Mouse (Mus musculus) kidney, embryonic 16.5 days (tissue): ENCODE measurements around the gene Osbp. TPM values are rescaled to one million over a fixed set of nuclear protein-coding genes. Genes with fewer than 3 reads are reported as not detected.

Source experiments
- ATAC-seq: fragments of 200-750 bp; cut with Nextera tagmentation; 2 replicates; pipeline ENCODE4 v1.8.0; 2017; ENCODE audit warnings: moderate TSS enrichment; ENCODE audit not compliant: low FRiP score, low TSS enrichment
- H3K27ac ChIP-seq: fragments of 300-500 bp; sonication (generic); 2 replicates; pipeline ENCODE4 v1.5.1; 2014; ENCODE audit warnings: low read length
- H3K27me3 ChIP-seq: fragments of 300-500 bp; sonication (generic); 2 replicates; pipeline ENCODE4 v1.6.1; 2014; ENCODE audit warnings: low read length, control low read depth, mixed read lengths; ENCODE audit not compliant: insufficient read depth
- H3K36me3 ChIP-seq: fragments of 300-500 bp; sonication (generic); 2 replicates; pipeline ENCODE4 v1.6.1; 2014; ENCODE audit warnings: low read length, control low read depth, mixed read lengths; ENCODE audit not compliant: insufficient read depth
- H3K4me1 ChIP-seq: fragments of 300-500 bp; sonication (generic); 2 replicates; pipeline ENCODE4 v1.6.1; 2014; ENCODE audit warnings: low read length, control low read depth, mixed read lengths; ENCODE audit not compliant: insufficient read depth
- H3K4me2 ChIP-seq: fragments of 300-500 bp; sonication (generic); replicated peaks from 2 replicates; pipeline ENCODE4 v1.6.1; 2014; ENCODE audit warnings: low read depth, low read length
- H3K4me3 ChIP-seq: fragments of 300-500 bp; sonication (generic); 2 replicates; pipeline ENCODE4 v1.5.1; 2014; ENCODE audit warnings: mild to moderate bottlenecking, low read length
- H3K9ac ChIP-seq: fragments of 300-500 bp; sonication (generic); replicated peaks from 2 replicates; pipeline ENCODE4 v1.6.1; 2014; ENCODE audit warnings: low read length
- H3K9me3 ChIP-seq: fragments of 300-500 bp; sonication (generic); 2 replicates; pipeline ENCODE4 v1.6.1; 2016; ENCODE audit warnings: low read length, control low read depth
- WGBS: fragments of 180-500 bp; shearing (Covaris S2); extraction: QIAGEN DNeasy Blood & Tissue Kit; methylation state at CpG from one replicate; pipeline ENCODE4 v1.1.7; 2014; 5-methylcytosine and 5-hydroxymethylcytosine counted together
- polyA plus RNA-seq: library from polyadenylated mRNA; unstranded; fragments of >200 nt; fragmentation: Nextera tagmentation; extraction: Ambion mirVana; gene quantifications from 2 replicates; pipeline ENCODE4 v1.2.1, GENCODE M21; 2015

The Osbp gene
- polyA plus RNA-seq, 1 experiment from 2014 or later, result 4.1 TPM

DNA sequence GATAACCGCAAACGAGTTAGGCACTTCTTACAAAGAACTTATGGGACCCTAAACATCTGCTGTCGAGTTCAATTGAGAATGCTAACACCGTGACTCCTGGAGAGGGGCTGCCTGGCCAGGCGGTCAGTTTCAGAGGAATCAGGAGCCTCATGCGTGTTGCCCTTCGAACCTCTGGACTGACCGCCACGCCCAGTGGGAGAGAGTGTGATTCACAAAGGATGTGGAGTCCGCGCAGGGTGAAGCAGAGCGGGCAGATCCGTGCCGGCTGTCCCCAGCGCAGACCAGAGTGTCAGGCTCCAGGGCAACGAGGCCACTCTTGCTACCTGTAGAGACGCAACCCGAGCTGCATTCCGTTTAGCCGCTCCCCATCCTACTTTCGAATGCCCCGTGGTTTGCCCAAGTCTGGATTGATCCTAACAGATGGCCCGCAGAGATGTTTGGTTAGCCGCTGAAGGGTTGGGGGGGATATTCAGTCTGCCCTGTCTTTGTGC is 44.6 kb downstream of the Osbp start:
- Histone ChIP-seq H3K27me3 (no peaks in the 10 kb centered on the region), H3K27ac (peak overlapping the region; percentile 87), H3K4me1 (peaks cover 11% of the 10 kb centered on the region), H3K36me3 (no peaks in the 10 kb centered on the region), H3K4me2 (peak overlapping the region; percentile 77), H3K9me3 (no peaks in the 10 kb centered on the region), H3K9ac (peak overlapping the region; percentile 78), H3K4me3 (peak overlapping the region; percentile 64)
- ATAC-seq, result peak; percentile 37
- 0% methylated on average over 24 of the region's 24 CpGs for WGBS

DNA sequence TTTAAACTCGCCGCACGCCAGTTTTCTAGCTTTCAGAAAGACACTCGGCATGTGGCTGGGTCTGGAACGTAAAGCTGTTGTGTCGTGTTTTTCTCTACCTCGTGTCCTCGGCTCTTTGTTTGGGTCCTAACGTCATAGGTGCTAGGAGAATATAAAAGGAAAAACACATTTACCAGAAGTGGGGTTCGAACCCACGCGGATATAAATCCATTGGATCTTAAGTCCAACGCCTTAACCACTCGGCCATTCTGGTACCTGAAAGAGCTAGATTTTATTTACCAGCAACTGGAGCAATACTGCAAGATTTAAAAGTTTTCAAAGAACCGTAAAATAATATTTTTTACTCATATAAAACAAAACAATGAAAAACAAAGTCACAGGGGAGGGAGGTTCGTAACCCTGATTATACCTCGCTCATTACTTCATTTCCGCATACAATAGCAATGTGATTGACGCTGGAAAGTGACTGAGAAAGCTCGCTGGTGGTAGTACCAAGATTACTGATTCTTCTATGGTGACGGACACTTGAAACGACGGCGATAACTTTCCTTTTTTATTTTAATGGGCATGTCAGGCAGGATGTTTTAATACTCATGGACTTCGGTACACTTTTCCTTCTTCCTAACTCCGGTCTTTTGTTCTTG is 45.3 kb downstream of the Osbp start:
- 0% methylated on average over 26 of the region's 26 CpGs for WGBS

DNA sequence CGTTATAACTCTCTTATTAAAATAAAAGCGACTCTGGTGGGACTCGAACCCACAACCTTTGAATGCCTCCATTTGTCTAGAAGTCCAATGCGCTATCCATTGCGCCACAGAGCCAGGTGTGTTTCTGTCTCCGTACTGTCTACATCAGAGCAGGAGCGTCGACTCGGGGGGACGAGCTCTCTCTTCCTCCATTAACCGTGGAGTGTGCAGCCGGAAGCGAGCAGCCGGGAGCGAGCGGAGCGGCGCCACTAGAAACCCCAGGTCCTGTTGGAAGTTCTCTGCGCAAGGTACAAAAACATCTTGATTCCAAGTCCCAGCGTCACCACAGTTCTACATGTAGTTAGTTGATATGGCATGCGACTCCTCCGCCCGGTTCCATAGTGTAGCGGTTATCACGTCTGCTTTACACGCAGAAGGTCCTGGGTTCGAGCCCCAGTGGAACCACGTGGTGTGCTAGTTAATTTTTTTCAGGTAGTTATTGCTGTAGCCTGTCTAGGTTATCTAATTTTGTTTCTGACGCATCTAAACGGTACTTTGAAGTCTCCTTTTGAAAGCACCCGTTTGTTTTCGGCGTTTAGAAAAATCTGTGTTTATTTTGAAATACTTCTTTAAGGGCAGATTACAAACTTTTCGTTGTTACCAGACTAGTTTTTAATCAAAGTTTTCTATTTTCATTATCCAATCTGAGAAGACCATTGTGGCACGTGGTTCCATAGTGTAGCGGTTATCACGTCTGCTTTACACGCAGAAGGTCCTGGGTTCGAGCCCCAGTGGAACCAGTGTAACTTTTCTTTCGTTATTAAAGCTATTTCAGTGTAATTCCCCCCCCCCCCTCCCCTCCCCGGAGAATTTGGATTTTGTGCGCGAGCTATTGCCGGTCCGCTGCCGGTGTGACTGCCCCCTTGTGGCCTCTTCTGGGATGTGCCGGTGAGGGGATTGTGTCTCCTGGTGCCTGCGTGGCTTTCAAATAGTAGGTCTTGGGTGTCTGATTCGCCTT is 46.1 kb downstream of the Osbp start:
- peak overlapping the region; percentile 64 for H3K4me3 ChIP-seq
- WGBS, result under 1% methylated on average over 49 of the region's 49 CpGs
- H3K27ac ChIP-seq, result peak overlapping the region; percentile 87
- peak overlapping the region; percentile 77 for H3K4me2 ChIP-seq
- peak overlapping the region; percentile 68 for H3K9ac ChIP-seq
- ATAC-seq, result peak; percentile 85
- H3K4me1 ChIP-seq, result peaks cover 5% of the 10 kb centered on the region
- H3K27me3 ChIP-seq, result no peaks in the 10 kb centered on the region
- H3K9me3 ChIP-seq, result no peaks in the 10 kb centered on the region
- H3K36me3 ChIP-seq, result no peaks in the 10 kb centered on the region

More for the DNA sequence above, 45.3 kb downstream of the Osbp start:
- Histone ChIP-seq H3K27ac (peak overlapping the region; percentile 87), H3K9me3 (no peaks in the 10 kb centered on the region), H3K4me2 (peak overlapping the region; percentile 77), H3K4me3 (peak overlapping the region; percentile 64), H3K9ac (peak overlapping the region; percentile 78), H3K27me3 (no peaks in the 10 kb centered on the region), H3K4me1 (peaks cover 11% of the 10 kb centered on the region), H3K36me3 (no peaks in the 10 kb centered on the region)
- peak; percentile 55; the same call in 1 of the 2 replicates for ATAC-seq

DNA sequence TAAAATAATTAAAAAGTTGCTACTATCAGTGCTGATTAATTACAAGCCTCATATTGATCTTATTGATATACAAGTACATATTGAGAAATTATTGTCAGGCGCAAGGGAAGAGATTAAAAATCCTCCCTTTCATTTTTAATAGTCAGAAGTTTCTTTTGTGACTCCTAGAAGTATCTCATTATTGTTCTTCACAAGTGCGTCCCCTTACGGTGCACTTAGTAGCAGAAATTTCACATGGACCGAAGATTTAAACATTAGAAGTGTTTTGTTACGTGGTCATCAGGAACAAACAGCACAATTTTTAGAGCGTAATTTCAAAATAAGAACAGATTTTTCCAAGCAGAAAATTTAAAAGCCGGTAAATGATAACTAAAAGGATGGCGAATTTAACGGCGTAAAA is 46.9 kb downstream of the Osbp start:
- ATAC-seq, result no peak
- Histone ChIP-seq H3K27ac (no peak overlapping the region), H3K4me3 (peak overlapping the region; percentile 64), H3K9ac (peak overlapping the region; percentile 68), H3K27me3 (no peaks in the 10 kb centered on the region), H3K4me1 (no peaks in the 10 kb centered on the region), H3K9me3 (no peaks in the 10 kb centered on the region), H3K36me3 (no peaks in the 10 kb centered on the region), H3K4me2 (peak overlapping the region; percentile 77)
- WGBS, result 2% methylated on average over 10 of the region's 10 CpGs

DNA sequence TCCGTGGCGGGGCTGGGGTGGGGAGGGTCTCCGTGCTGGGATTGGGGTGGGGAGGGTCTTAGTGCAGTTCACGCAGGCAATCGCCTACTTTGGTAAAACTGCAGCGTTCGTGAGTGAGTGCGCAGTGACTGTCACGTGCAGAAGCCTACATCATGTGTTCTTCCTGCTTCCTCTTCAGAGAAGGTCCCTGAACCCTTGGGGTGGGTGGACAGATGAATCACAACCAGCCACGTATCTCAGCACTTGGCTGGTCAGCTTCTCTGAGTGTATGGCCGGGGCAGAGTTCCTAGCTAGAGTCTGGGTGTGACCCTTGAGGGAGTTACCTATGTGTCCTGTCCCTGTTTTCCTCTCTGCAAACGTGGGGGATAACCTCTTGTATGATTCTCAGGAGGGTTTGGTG is 47.5 kb downstream of the Osbp start:
- Histone ChIP-seq H3K27me3 (no peaks in the 10 kb centered on the region), H3K4me3 (peak overlapping the region; percentile 64), H3K27ac (no peak overlapping the region), H3K4me2 (peak overlapping the region; percentile 77), H3K9ac (peak overlapping the region; percentile 68), H3K9me3 (no peaks in the 10 kb centered on the region), H3K36me3 (no peaks in the 10 kb centered on the region), H3K4me1 (no peaks in the 10 kb centered on the region)
- ATAC-seq, result no peak
- WGBS, result under 1% methylated on average over 12 of the region's 12 CpGs

DNA sequence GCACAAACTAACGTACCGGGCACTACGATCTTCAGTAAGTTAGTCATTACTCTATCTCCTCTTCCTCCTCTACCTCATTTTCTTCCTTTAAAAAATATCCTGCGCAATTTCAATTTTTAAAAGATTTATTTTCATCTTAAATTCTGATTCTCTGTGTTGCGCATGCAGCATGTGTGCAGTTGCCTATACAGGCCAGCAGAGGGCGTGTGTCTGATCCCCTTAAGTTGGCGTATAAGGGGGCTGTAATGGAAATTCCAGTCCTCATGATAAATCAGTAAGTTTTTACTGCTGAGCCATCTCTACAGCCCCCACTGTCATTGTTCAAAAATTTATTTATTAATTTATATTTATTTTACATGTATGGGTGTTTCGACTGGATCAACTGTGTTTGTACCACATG is 50.0 kb downstream of the Osbp start:
- Histone ChIP-seq H3K9me3 (no peaks in the 10 kb centered on the region), H3K27ac (no peak overlapping the region), H3K36me3 (no peaks in the 10 kb centered on the region), H3K4me1 (no peaks in the 10 kb centered on the region), H3K4me2 (no peak overlapping the region), H3K27me3 (no peaks in the 10 kb centered on the region), H3K4me3 (no peak overlapping the region), H3K9ac (no peak overlapping the region)
- no peak for ATAC-seq
- 73% methylated on average over 8 of the region's 8 CpGs for WGBS

DNA sequence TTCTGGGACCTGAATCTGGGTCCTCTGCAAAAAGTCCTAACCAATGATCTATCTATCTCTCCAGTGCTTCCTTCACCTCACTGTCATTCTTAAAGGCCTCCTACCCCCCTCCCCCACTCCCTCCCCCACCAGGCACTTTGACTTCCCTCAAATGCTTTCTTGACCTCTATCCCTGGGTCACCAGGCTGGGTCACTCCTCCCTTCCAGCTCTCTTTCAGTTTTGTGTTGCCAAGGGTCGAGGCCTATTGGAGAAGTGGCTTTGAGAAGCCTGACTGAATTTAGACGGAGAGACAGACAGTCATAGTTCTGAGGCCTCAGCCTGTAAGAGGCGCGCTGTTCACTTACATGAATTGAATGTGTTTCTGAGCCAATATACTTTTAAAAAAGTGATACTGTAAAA is 50.5 kb downstream of the Osbp start:
- no peak overlapping the region for H3K4me2 ChIP-seq
- no peak overlapping the region for H3K27ac ChIP-seq
- H3K4me1 ChIP-seq, result no peaks in the 10 kb centered on the region
- H3K9me3 ChIP-seq, result no peaks in the 10 kb centered on the region
- ATAC-seq, result no peak
- 66% methylated on average over 4 of the region's 4 CpGs for WGBS
- H3K4me3 ChIP-seq, result no peak overlapping the region
- no peaks in the 10 kb centered on the region for H3K27me3 ChIP-seq
- H3K9ac ChIP-seq, result no peak overlapping the region
- no peaks in the 10 kb centered on the region for H3K36me3 ChIP-seq

DNA sequence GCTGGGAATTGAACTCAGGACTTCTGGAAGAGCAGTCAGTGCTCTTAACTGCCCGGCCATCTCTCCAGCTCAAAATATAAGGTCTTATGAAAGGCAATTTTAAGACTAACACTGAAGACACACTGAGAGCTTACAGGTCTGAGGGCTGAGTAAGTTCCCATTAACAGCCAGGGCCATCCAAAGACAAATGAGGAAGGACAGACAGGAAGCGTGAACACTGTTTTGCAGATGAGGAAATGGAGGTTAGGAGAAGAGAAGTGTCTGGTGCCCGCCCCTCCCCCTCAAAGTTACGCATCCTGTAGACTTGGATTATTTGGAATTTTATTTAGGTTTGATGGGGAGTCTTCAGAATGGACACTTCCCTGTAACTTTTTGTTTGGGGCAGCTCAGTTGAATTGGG is 58.4 kb downstream of the Osbp start:
- H3K27ac ChIP-seq, result no peak overlapping the region
- H3K36me3 ChIP-seq, result no peaks in the 10 kb centered on the region
- WGBS, result 78% methylated on average over 4 of the region's 4 CpGs
- H3K4me3 ChIP-seq, result no peak overlapping the region
- ATAC-seq, result no peak
- H3K27me3 ChIP-seq, result no peaks in the 10 kb centered on the region
- no peak overlapping the region for H3K4me2 ChIP-seq
- no peak overlapping the region for H3K9ac ChIP-seq
- H3K9me3 ChIP-seq, result no peaks in the 10 kb centered on the region
- H3K4me1 ChIP-seq, result no peaks in the 10 kb centered on the region

DNA sequence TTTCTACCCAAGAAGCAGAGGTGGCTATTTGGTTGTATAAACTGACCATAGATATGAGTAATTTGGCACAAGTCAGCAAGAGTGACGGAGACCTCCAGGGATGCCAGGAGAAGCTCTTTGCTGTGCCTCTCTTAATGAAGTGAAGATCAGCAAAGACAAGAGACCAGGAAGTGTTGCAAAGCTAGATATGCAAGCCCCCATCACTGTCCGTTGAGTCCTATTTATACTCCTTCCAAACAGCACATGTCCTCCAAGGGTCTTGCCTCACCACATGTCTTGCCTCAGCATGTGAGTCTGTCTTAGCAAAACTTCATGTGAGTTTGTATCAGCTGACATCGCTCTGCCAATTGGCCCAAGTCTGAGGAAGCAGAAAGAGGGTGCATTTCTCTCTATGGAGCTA is 59.6 kb downstream of the Osbp start:
- Histone ChIP-seq H3K4me3 (no peak overlapping the region), H3K27me3 (no peaks in the 10 kb centered on the region), H3K9ac (no peak overlapping the region), H3K27ac (no peak overlapping the region), H3K4me1 (no peaks in the 10 kb centered on the region), H3K9me3 (no peaks in the 10 kb centered on the region), H3K36me3 (no peaks in the 10 kb centered on the region), H3K4me2 (no peak overlapping the region)
- no peak for ATAC-seq
- 95% methylated on average over 3 of the region's 3 CpGs for WGBS
